Mouse (Mus musculus): ENCODE measurements around the gene Gna11.

GRCm38 (mm10) chr10:81546788-81547571 is 2.0 kb upstream of the Gna11 start:
- no peak for TF ChIP-seq HCFC1 (IDR thresholded peaks at IDR 0.05; ENCODE audit: borderline replicate concordance, insufficient read depth, low read length)
- no peak for TF ChIP-seq ZNF384 (IDR thresholded peaks at IDR 0.05; ENCODE audit: low read depth, low read length)
- no peak for TF ChIP-seq CHD2 (IDR thresholded peaks at IDR 0.05; ENCODE audit: low read depth, low read length)
- TF ChIP-seq ZC3H11A (IDR thresholded peaks at IDR 0.05; ENCODE audit: borderline replicate concordance, low read depth, low read length): no peak
- no peak for TF ChIP-seq MAFK (IDR thresholded peaks at IDR 0.05; ENCODE audit: insufficient read depth, low read depth, low read length)
